Mouse (Mus musculus): ENCODE measurements around the gene Ppp1r14a. TPM values are rescaled to one million over a fixed set of nuclear protein-coding genes. Genes with fewer than 3 reads are reported as not detected.
A peak's percentile ranks its signal among the peaks of the same experiment; 100 is the strongest.

Gene Ppp1r14a
- polyA plus RNA-seq, 1 experiment from 2014 or later: 72.1 TPM

- Histone ChIP-seq H3K27me3 (replicated peaks) (peaks cover 8% of the 10 kb centered on the region), H3K9me3 (no peaks in the 10 kb centered on the region), H3K36me3 (peaks cover 10% of the 10 kb centered on the region), H3K27ac (no peak overlapping the region), H3K4me3 (no peak overlapping the region), H3K9ac (no peak overlapping the region), H3K4me2 (replicated peaks) (peak overlapping the region; percentile 86), H3K4me1 (peaks cover 54% of the 10 kb centered on the region)
- ATAC-seq (ENCODE audit: low FRiP score, low read depth): no peak
- WGBS: 13% methylated on average over 7 of the region's 7 CpGs
Measured at GRCm38 (mm10) chr7:29306619-29307018, 17.5 kb downstream of the Ppp1r14a start.

- peak; percentile 72 for ATAC-seq (ENCODE audit: low FRiP score, low read depth)
Measured at GRCm38 (mm10) chr7:29307350-29308104, 18.4 kb downstream of the Ppp1r14a start.

GRCm38 (mm10) chr7:29309221-29309721 lies 20.2 kb downstream of the Ppp1r14a start:
- H3K4me3 ChIP-seq: peak overlapping the region; percentile 76
- peaks cover 25% of the 10 kb centered on the region for H3K36me3 ChIP-seq
- peak overlapping the region; percentile 86 for H3K4me2 ChIP-seq (replicated peaks)
- ATAC-seq (ENCODE audit: low FRiP score, low read depth): no peak
- H3K27me3 ChIP-seq (replicated peaks): peaks cover 8% of the 10 kb centered on the region
- H3K9ac ChIP-seq: peak overlapping the region; percentile 83
- H3K27ac ChIP-seq: no peak overlapping the region
- 3% methylated on average over 36 of the region's 36 CpGs for WGBS
- peaks cover 70% of the 10 kb centered on the region for H3K4me1 ChIP-seq
- H3K9me3 ChIP-seq: no peaks in the 10 kb centered on the region

More at GRCm38 (mm10) chr7:29307350-29308104, 18.4 kb downstream of the Ppp1r14a start:
- Histone ChIP-seq H3K9ac (peak overlapping the region; percentile 83), H3K36me3 (peaks cover 17% of the 10 kb centered on the region), H3K9me3 (no peaks in the 10 kb centered on the region), H3K4me2 (replicated peaks) (peak overlapping the region; percentile 86), H3K4me1 (peaks cover 58% of the 10 kb centered on the region), H3K4me3 (peak overlapping the region; percentile 76), H3K27ac (peak overlapping the region; percentile 46; the same call in 1 of the 2 replicates), H3K27me3 (replicated peaks) (peaks cover 8% of the 10 kb centered on the region)
- WGBS: 1% methylated on average over 41 of the region's 42 CpGs

- H3K4me1 ChIP-seq: peaks cover 70% of the 10 kb centered on the region
- H3K4me2 ChIP-seq (replicated peaks): peak overlapping the region; percentile 86
- peaks cover 8% of the 10 kb centered on the region for H3K27me3 ChIP-seq (replicated peaks)
- no peak overlapping the region for H3K27ac ChIP-seq
- ATAC-seq (ENCODE audit: low FRiP score, low read depth): no peak
- no peaks in the 10 kb centered on the region for H3K9me3 ChIP-seq
- H3K9ac ChIP-seq: peak overlapping the region; percentile 83
- peak overlapping the region; percentile 76 for H3K4me3 ChIP-seq
- peaks cover 29% of the 10 kb centered on the region for H3K36me3 ChIP-seq
- 5% methylated on average over 5 of the region's 5 CpGs for WGBS
Measured at GRCm38 (mm10) chr7:29309749-29310148, 20.6 kb downstream of the Ppp1r14a start.

- H3K9ac ChIP-seq: no peak overlapping the region
- no peaks in the 10 kb centered on the region for H3K9me3 ChIP-seq
- peaks cover 42% of the 10 kb centered on the region for H3K36me3 ChIP-seq
- peak overlapping the region; percentile 40 for H3K4me2 ChIP-seq (replicated peaks)
- WGBS: 21% methylated on average over 9 of the region's 9 CpGs
- H3K4me1 ChIP-seq: peaks cover 74% of the 10 kb centered on the region
- ATAC-seq (ENCODE audit: low FRiP score, low read depth): no peak
- H3K4me3 ChIP-seq: no peak overlapping the region
- no peak overlapping the region for H3K27ac ChIP-seq
- peaks cover 8% of the 10 kb centered on the region for H3K27me3 ChIP-seq (replicated peaks)
Measured at GRCm38 (mm10) chr7:29313051-29313450, 23.9 kb downstream of the Ppp1r14a start.

GRCm38 (mm10) chr7:29313572-29314261 lies 24.6 kb downstream of the Ppp1r14a start:
- Histone ChIP-seq H3K9me3 (no peaks in the 10 kb centered on the region), H3K4me1 (peaks cover 77% of the 10 kb centered on the region), H3K9ac (no peak overlapping the region), H3K36me3 (peaks cover 42% of the 10 kb centered on the region), H3K4me2 (replicated peaks) (peak overlapping the region; percentile 32), H3K27ac (no peak overlapping the region), H3K27me3 (replicated peaks) (peaks cover 8% of the 10 kb centered on the region), H3K4me3 (no peak overlapping the region)
- 43% methylated on average over 9 of the region's 9 CpGs for WGBS
- ATAC-seq (ENCODE audit: low FRiP score, low read depth): no peak

GRCm38 (mm10) chr7:29314844-29315628 lies 25.9 kb downstream of the Ppp1r14a start:
- Histone ChIP-seq H3K4me2 (replicated peaks) (peak overlapping the region; percentile 32), H3K4me3 (no peak overlapping the region), H3K9ac (no peak overlapping the region), H3K36me3 (peaks cover 42% of the 10 kb centered on the region), H3K9me3 (no peaks in the 10 kb centered on the region), H3K27ac (no peak overlapping the region), H3K4me1 (peaks cover 81% of the 10 kb centered on the region), H3K27me3 (replicated peaks) (no peaks in the 10 kb centered on the region)
- 0 out of 2 replicates have a peak, but pooled peaks have one; percentile 5 for ATAC-seq (ENCODE audit: low FRiP score, low read depth)
- 54% methylated on average over 13 of the region's 13 CpGs for WGBS

GRCm38 (mm10) chr7:29316137-29316734 lies 27.1 kb downstream of the Ppp1r14a start:
- H3K9me3 ChIP-seq: no peaks in the 10 kb centered on the region
- H3K9ac ChIP-seq: 0 out of 2 replicates have a peak overlapping the region, but pooled peaks have one; percentile 1
- H3K27me3 ChIP-seq (replicated peaks): no peaks in the 10 kb centered on the region
- no peak overlapping the region for H3K4me3 ChIP-seq
- H3K4me1 ChIP-seq: peaks cover 85% of the 10 kb centered on the region
- H3K27ac ChIP-seq: peak overlapping the region; percentile 89; the same call in 1 of the 2 replicates
- peaks cover 36% of the 10 kb centered on the region for H3K36me3 ChIP-seq
- ATAC-seq (ENCODE audit: low FRiP score, low read depth): no peak
- 62% methylated on average over 17 of the region's 17 CpGs for WGBS
- H3K4me2 ChIP-seq (replicated peaks): 0 out of 2 replicates have a peak overlapping the region, but pooled peaks have one; percentile 6

GRCm38 (mm10) chr7:29316976-29317375 lies 27.9 kb downstream of the Ppp1r14a start:
- Histone ChIP-seq H3K27ac (peak overlapping the region; percentile 89), H3K9me3 (no peaks in the 10 kb centered on the region), H3K27me3 (replicated peaks) (no peaks in the 10 kb centered on the region), H3K9ac (no peak overlapping the region), H3K4me1 (peaks cover 86% of the 10 kb centered on the region), H3K4me3 (no peak overlapping the region), H3K4me2 (replicated peaks) (peak overlapping the region; percentile 55), H3K36me3 (peaks cover 28% of the 10 kb centered on the region)
- ATAC-seq (ENCODE audit: low FRiP score, low read depth): peak; percentile 49
- 2% methylated on average over 10 of the region's 10 CpGs for WGBS

- peak overlapping the region; percentile 55 for H3K4me2 ChIP-seq (replicated peaks)
- H3K9ac ChIP-seq: peak overlapping the region; percentile 36; the same call in 1 of the 2 replicates
- H3K36me3 ChIP-seq: peaks cover 25% of the 10 kb centered on the region
- H3K4me1 ChIP-seq: peaks cover 82% of the 10 kb centered on the region
- no peaks in the 10 kb centered on the region for H3K9me3 ChIP-seq
- no peak overlapping the region for H3K4me3 ChIP-seq
- no peaks in the 10 kb centered on the region for H3K27me3 ChIP-seq (replicated peaks)
- WGBS: 0% methylated on average over 2 of the region's 2 CpGs
- peak; percentile 65 for ATAC-seq (ENCODE audit: low FRiP score, low read depth)
- H3K27ac ChIP-seq: peak overlapping the region; percentile 89
Measured at GRCm38 (mm10) chr7:29317558-29317957, 28.4 kb downstream of the Ppp1r14a start.

All from neural tube, embryonic 12.5 days (tissue).